Mouse (Mus musculus) MN1 (cell line): ENCODE results near the gene Borcs8.

Experiments used
- DNase-seq: peaks from one replicate; pipeline ENCODE4 v3.0.0-alpha.2; 2016; ENCODE audit warnings: low spot score

Borcs8 gene

GRCm38 (mm10) chr8:70179082-70179481 lies 39.8 kb downstream of the Borcs8 start:
- no peak for DNase-seq

- DNase-seq, result no peak
Measured at GRCm38 (mm10) chr8:70181212-70181902, 42.1 kb downstream of the Borcs8 start.

GRCm38 (mm10) chr8:70181903-70182252 lies 42.6 kb downstream of the Borcs8 start:
- peak; percentile 63 for DNase-seq

- DNase-seq, result no peak
Measured at GRCm38 (mm10) chr8:70183194-70183593, 43.9 kb downstream of the Borcs8 start.

- DNase-seq, result no peak
Measured at GRCm38 (mm10) chr8:70188707-70189106, 49.4 kb downstream of the Borcs8 start.

GRCm38 (mm10) chr8:70193238-70193637 lies 53.9 kb downstream of the Borcs8 start:
- no peak for DNase-seq

GRCm38 (mm10) chr8:70194191-70194590 lies 54.9 kb downstream of the Borcs8 start:
- DNase-seq, result no peak

GRCm38 (mm10) chr8:70195762-70196161 lies 56.5 kb downstream of the Borcs8 start:
- no peak for DNase-seq
